Mouse (Mus musculus) lung, embryonic 16.5 days (tissue): ENCODE measurements around the gene Cipc. TPM values are rescaled to one million over a fixed set of nuclear protein-coding genes. Genes with fewer than 3 reads are reported as not detected.

Experiments
- ATAC-seq: fragments of 200-750 bp; cut with Nextera tagmentation; 2 replicates; pipeline ENCODE4 v1.8.0; 2017; ENCODE audit warnings: low read depth, mild to moderate bottlenecking, moderate library complexity
- H3K27ac ChIP-seq: fragments of 300-500 bp; sonication (generic); 2 replicates; pipeline ENCODE4 v1.5.1; 2014; ENCODE audit warnings: mild to moderate bottlenecking, control low read depth, low read length
- H3K27me3 ChIP-seq: fragments of 300-500 bp; sonication (generic); 2 replicates; pipeline ENCODE4 v1.6.1; 2014; ENCODE audit warnings: low read depth, low read length, mixed read lengths; ENCODE audit not compliant: control insufficient read depth, insufficient read depth
- H3K36me3 ChIP-seq: fragments of 300-500 bp; sonication (generic); 2 replicates; pipeline ENCODE4 v1.6.1; 2014; ENCODE audit warnings: low read length; ENCODE audit not compliant: control insufficient read depth, insufficient read depth
- H3K4me1 ChIP-seq: fragments of 300-500 bp; sonication (generic); replicated peaks from 2 replicates; pipeline ENCODE4 v1.6.1; 2014; ENCODE audit warnings: low read length, mixed read lengths; ENCODE audit not compliant: control insufficient read depth, insufficient read depth
- H3K4me2 ChIP-seq: fragments of 300-500 bp; sonication (generic); 2 replicates; pipeline ENCODE4 v1.6.1; 2014; ENCODE audit warnings: low read depth, low read length, control low read depth
- H3K4me3 ChIP-seq: fragments of 300-500 bp; sonication (generic); 2 replicates; pipeline ENCODE4 v1.5.1; 2014; ENCODE audit warnings: mild to moderate bottlenecking, low read length, control low read depth
- H3K9ac ChIP-seq: fragments of 300-500 bp; sonication (generic); 2 replicates; pipeline ENCODE4 v1.6.1; 2014; ENCODE audit warnings: low read length, control low read depth
- H3K9me3 ChIP-seq: fragments of 300-500 bp; sonication (generic); 2 replicates; pipeline ENCODE4 v1.6.1; 2016; ENCODE audit warnings: low read length; ENCODE audit not compliant: control insufficient read depth
- WGBS: fragments of 180-500 bp; shearing (Covaris S2); extraction: QIAGEN DNeasy Blood & Tissue Kit; methylation state at CpG from one replicate; pipeline ENCODE4 v1.1.7; 2014; 5-methylcytosine and 5-hydroxymethylcytosine counted together
- polyA plus RNA-seq: library from polyadenylated mRNA; unstranded; fragments of >200 nt; fragmentation: Nextera tagmentation; extraction: Ambion mirVana; gene quantifications from 2 replicates; pipeline ENCODE4 v1.2.1, GENCODE M21; 2015

Gene Cipc
- polyA plus RNA-seq, 1 experiment from 2014 or later = 20.2 TPM

GRCm38 (mm10) chr12:86911482-86911931, 35.3 kb upstream of the Cipc start:
- Histone ChIP-seq H3K9me3 (no peaks in the 10 kb centered on the region), H3K4me3 (no peak overlapping the region), H3K4me2 (no peak overlapping the region), H3K36me3 (no peaks in the 10 kb centered on the region), H3K27me3 (no peaks in the 10 kb centered on the region), H3K4me1 (peaks cover 21% of the 10 kb centered on the region), H3K27ac (no peak overlapping the region), H3K9ac (no peak overlapping the region)
- WGBS = 49% methylated on average over 10 of the region's 10 CpGs
- peak; percentile 66; the same call in 1 of the 2 replicates for ATAC-seq

- H3K4me3 ChIP-seq = no peak overlapping the region
- peaks cover 18% of the 10 kb centered on the region for H3K4me1 ChIP-seq
- H3K9me3 ChIP-seq = no peaks in the 10 kb centered on the region
- H3K9ac ChIP-seq = peak overlapping the region; percentile 14; the same call in 1 of the 2 replicates
- ATAC-seq = peak; percentile 10; the same call in 1 of the 2 replicates
- no peaks in the 10 kb centered on the region for H3K36me3 ChIP-seq
- peak overlapping the region; percentile 15; the same call in 1 of the 2 replicates for H3K27ac ChIP-seq
- no peaks in the 10 kb centered on the region for H3K27me3 ChIP-seq
- WGBS = 5% methylated on average over 22 of the region's 22 CpGs
- peak overlapping the region; percentile 38 for H3K4me2 ChIP-seq
Measured at GRCm38 (mm10) chr12:86912335-86913093, 34.3 kb upstream of the Cipc start.

GRCm38 (mm10) chr12:86914351-86914750, 32.5 kb upstream of the Cipc start:
- no peaks in the 10 kb centered on the region for H3K36me3 ChIP-seq
- H3K4me2 ChIP-seq = no peak overlapping the region
- 32% methylated on average over 2 of the region's 2 CpGs for WGBS
- H3K4me3 ChIP-seq = no peak overlapping the region
- peaks cover 32% of the 10 kb centered on the region for H3K4me1 ChIP-seq
- no peak for ATAC-seq
- H3K27me3 ChIP-seq = no peaks in the 10 kb centered on the region
- peak overlapping the region; percentile 19; the same call in 1 of the 2 replicates for H3K9ac ChIP-seq
- no peak overlapping the region for H3K27ac ChIP-seq
- no peaks in the 10 kb centered on the region for H3K9me3 ChIP-seq

GRCm38 (mm10) chr12:86914756-86915155, 32.1 kb upstream of the Cipc start:
- Histone ChIP-seq H3K27me3 (no peaks in the 10 kb centered on the region), H3K4me1 (peaks cover 34% of the 10 kb centered on the region), H3K36me3 (no peaks in the 10 kb centered on the region), H3K9me3 (no peaks in the 10 kb centered on the region), H3K4me2 (no peak overlapping the region), H3K4me3 (no peak overlapping the region), H3K27ac (no peak overlapping the region), H3K9ac (peak overlapping the region; percentile 19)
- WGBS = 48% methylated on average over 6 of the region's 6 CpGs
- no peak for ATAC-seq

GRCm38 (mm10) chr12:86915617-86916016, 31.2 kb upstream of the Cipc start:
- no peak for ATAC-seq
- Histone ChIP-seq H3K4me2 (no peak overlapping the region), H3K9me3 (no peaks in the 10 kb centered on the region), H3K4me3 (no peak overlapping the region), H3K27me3 (no peaks in the 10 kb centered on the region), H3K4me1 (peaks cover 34% of the 10 kb centered on the region), H3K36me3 (no peaks in the 10 kb centered on the region), H3K9ac (no peak overlapping the region), H3K27ac (no peak overlapping the region)
- 63% methylated on average over 7 of the region's 7 CpGs for WGBS

- 76% methylated on average over 7 of the region's 7 CpGs for WGBS
- H3K36me3 ChIP-seq = no peaks in the 10 kb centered on the region
- H3K27me3 ChIP-seq = no peaks in the 10 kb centered on the region
- H3K4me1 ChIP-seq = peaks cover 30% of the 10 kb centered on the region
- no peak for ATAC-seq
- no peak overlapping the region for H3K4me2 ChIP-seq
- no peak overlapping the region for H3K9ac ChIP-seq
- no peaks in the 10 kb centered on the region for H3K9me3 ChIP-seq
- H3K27ac ChIP-seq = no peak overlapping the region
- H3K4me3 ChIP-seq = no peak overlapping the region
Measured at GRCm38 (mm10) chr12:86916796-86917573, 29.9 kb upstream of the Cipc start.

GRCm38 (mm10) chr12:86918361-86918967, 28.4 kb upstream of the Cipc start:
- Histone ChIP-seq H3K4me1 (peaks cover 22% of the 10 kb centered on the region), H3K4me3 (no peak overlapping the region), H3K9me3 (no peaks in the 10 kb centered on the region), H3K36me3 (no peaks in the 10 kb centered on the region), H3K27ac (peak overlapping the region; percentile 90), H3K9ac (peak overlapping the region; percentile 50), H3K4me2 (peak overlapping the region; percentile 20; the same call in 1 of the 2 replicates), H3K27me3 (no peaks in the 10 kb centered on the region)
- ATAC-seq = peak; percentile 56
- 11% methylated on average over 11 of the region's 11 CpGs for WGBS

GRCm38 (mm10) chr12:86918983-86919722, 27.7 kb upstream of the Cipc start:
- Histone ChIP-seq H3K4me1 (peaks cover 25% of the 10 kb centered on the region), H3K9ac (peak overlapping the region; percentile 50), H3K36me3 (no peaks in the 10 kb centered on the region), H3K27ac (peak overlapping the region; percentile 90), H3K4me3 (no peak overlapping the region), H3K27me3 (no peaks in the 10 kb centered on the region), H3K9me3 (no peaks in the 10 kb centered on the region), H3K4me2 (no peak overlapping the region)
- 55% methylated on average over 17 of the region's 17 CpGs for WGBS
- ATAC-seq = peak; percentile 60; the same call in 1 of the 2 replicates
